Mouse (Mus musculus) olfactory bulb, adult 2 months (tissue): ENCODE results near the gene Flot1. TPM values are rescaled to one million over a fixed set of nuclear protein-coding genes. Genes with fewer than 3 reads are reported as not detected.
A peak's percentile ranks its signal among the peaks of the same experiment; 100 is the strongest.

Source experiments
- H3K27ac ChIP-seq: fragments of 200-500 bp; 2 replicates; pipeline ENCODE4 v1.5.1; 2012; ENCODE audit warnings: low read depth, low read length; ENCODE audit not compliant: insufficient read depth
- H3K4me1 ChIP-seq: fragments of 200-500 bp; 2 replicates; pipeline ENCODE4 v1.6.1; 2012; ENCODE audit warnings: low read length; ENCODE audit not compliant: control insufficient read depth, insufficient read depth
- H3K4me3 ChIP-seq: fragments of 200-500 bp; 2 replicates; pipeline ENCODE4 v1.5.1; 2012; ENCODE audit warnings: mild to moderate bottlenecking, low read depth, low read length, moderate library complexity; ENCODE audit not compliant: insufficient read depth
- CTCF ChIP-seq: fragments of 200-500 bp; IDR thresholded peaks from 2 replicates; pipeline ENCODE4 v1.5.1; 2012; ENCODE audit warnings: low read depth, mild to moderate bottlenecking, low read length, moderate library complexity; ENCODE audit not compliant: insufficient read depth
- POLR2A ChIP-seq: fragments of 200-500 bp; IDR thresholded peaks from 2 replicates; pipeline ENCODE4 v1.6.1; 2012; ENCODE audit warnings: mild to moderate bottlenecking, low read depth, low read length, moderate library complexity; ENCODE audit not compliant: insufficient read depth
- WGBS: fragments of 180-500 bp; shearing (Covaris S2); methylation state at CpG from one replicate; pipeline ENCODE4 v1.1.7; 2018; 5-methylcytosine and 5-hydroxymethylcytosine counted together
- polyA plus RNA-seq: library from polyadenylated mRNA; stranded (reverse); fragments of >200 nt; gene quantifications from 2 replicates; pipeline ENCODE4 v1.2.4, GENCODE M21; 2012; ENCODE audit warnings: low replicate concordance; ENCODE audit not compliant: missing spikeins, insufficient read depth, insufficient read length

Flot1 gene
- polyA plus RNA-seq, 1 experiment, result not detected

DNA sequence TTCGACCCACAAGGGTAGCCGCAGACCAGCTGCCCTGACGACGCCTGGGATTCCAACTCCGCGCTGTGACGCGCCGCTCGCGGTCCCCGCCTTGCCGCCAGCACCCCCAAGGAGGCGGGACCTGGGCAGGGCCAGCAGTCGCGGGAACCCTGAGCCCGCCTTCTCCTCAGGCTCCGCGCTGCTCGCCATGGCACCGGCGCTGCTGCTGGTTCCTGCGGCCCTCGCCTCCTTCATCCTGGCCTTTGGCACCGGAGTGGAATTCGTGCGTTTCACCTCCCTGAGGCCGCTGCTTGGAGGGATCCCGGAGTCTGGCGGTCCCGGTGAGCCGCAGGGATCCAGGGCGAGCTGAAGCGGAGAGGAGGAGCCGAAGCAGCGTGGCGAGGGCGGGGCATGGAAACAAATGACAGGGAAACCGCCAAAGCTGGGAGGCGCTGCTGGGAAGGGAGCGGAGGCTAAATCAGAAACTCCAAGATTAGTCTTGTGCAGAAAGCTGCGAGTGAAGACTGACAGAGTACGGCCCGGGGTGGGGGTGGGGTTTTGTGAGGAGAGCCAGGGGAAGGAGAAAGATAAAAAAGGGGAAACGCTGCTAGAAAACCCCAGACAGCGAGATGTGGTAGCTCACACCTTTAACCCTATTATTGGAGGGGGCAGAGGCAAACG lies 38.3 kb downstream of the Flot1 start, which contains the start of gene Nrm:
Gene Nrm, plus strand, starts transcription at position 121 of the 660 bp plus-strand sequence.
- H3K4me3 ChIP-seq, result peak within 1 kb of the TSS; percentile 60
- H3K4me1 ChIP-seq, result peaks cover 10% of the 10 kb centered on the region; the same call in 1 of the 2 replicates
- TF ChIP-seq CTCF (peak; percentile 44; the same call in 1 of the 2 replicates), POLR2A (peak; percentile 67; the same call in 1 of the 2 replicates)
- under 1% methylated on average over 47 of the region's 47 CpGs for whole genome bisulfite sequencing
- peak within 1 kb of the TSS; percentile 29; the same call in 1 of the 2 replicates for H3K27ac ChIP-seq

- WGBS, result 35% methylated on average over 10 of the region's 10 CpGs
Observed at GRCm38 (mm10) chr17:35864832-35865353, 41.9 kb downstream of the Flot1 start.

GRCm38 (mm10) chr17:35865481-35866280 lies 42.7 kb downstream of the Flot1 start, which contains the start of gene Ppp1r18:
TSS of gene Ppp1r18 (plus strand) at chr17:35865593.
- TF ChIP-seq CTCF (no peak), POLR2A (no peak)
- Histone ChIP-seq H3K4me3 (peak within 1 kb of the TSS; percentile 53), H3K27ac (peak within 1 kb of the TSS; percentile 29), H3K4me1 (peaks cover 47% of the 10 kb centered on the region)
- under 1% methylated on average over 47 of the region's 48 CpGs for WGBS

More at GRCm38 (mm10) chr17:35864832-35865353, 41.9 kb downstream of the Flot1 start:
- Histone ChIP-seq H3K4me3 (no peak overlapping the region), H3K27ac (no peak overlapping the region), H3K4me1 (peaks cover 40% of the 10 kb centered on the region)
- TF ChIP-seq POLR2A (no peak), CTCF (no peak)

DNA sequence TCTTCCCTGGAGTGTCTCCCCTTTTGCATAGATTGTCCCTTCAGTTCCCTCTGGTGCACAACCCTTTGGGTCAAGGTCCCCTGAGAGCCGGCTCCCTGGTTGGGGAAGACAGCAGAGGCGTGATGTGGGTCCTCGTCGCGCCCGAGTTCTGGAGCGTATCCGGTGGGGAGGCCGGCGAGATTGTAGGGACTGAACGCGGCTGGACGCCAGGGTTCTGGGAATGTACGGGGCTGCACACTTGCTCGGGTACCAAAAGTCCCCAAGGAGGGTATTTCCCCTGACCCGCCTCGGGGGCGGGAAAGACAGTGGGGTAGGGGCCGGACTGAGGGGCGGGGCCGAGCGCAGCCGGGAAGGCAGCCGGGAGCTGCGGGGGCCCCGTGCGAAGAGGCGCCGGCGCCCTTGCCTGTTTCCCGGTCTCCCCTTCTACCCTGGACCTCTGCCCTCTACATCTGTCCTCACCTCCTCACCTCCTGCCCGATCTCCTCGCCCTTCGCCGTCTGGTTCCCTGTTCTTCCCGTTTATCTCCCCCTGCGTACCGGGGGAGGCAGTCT lies 43.3 kb downstream of the Flot1 start:
- Histone ChIP-seq H3K4me1 (peaks cover 47% of the 10 kb centered on the region), H3K27ac (peak overlapping the region; percentile 75)
- under 1% methylated on average over 38 of the region's 38 CpGs for WGBS

DNA sequence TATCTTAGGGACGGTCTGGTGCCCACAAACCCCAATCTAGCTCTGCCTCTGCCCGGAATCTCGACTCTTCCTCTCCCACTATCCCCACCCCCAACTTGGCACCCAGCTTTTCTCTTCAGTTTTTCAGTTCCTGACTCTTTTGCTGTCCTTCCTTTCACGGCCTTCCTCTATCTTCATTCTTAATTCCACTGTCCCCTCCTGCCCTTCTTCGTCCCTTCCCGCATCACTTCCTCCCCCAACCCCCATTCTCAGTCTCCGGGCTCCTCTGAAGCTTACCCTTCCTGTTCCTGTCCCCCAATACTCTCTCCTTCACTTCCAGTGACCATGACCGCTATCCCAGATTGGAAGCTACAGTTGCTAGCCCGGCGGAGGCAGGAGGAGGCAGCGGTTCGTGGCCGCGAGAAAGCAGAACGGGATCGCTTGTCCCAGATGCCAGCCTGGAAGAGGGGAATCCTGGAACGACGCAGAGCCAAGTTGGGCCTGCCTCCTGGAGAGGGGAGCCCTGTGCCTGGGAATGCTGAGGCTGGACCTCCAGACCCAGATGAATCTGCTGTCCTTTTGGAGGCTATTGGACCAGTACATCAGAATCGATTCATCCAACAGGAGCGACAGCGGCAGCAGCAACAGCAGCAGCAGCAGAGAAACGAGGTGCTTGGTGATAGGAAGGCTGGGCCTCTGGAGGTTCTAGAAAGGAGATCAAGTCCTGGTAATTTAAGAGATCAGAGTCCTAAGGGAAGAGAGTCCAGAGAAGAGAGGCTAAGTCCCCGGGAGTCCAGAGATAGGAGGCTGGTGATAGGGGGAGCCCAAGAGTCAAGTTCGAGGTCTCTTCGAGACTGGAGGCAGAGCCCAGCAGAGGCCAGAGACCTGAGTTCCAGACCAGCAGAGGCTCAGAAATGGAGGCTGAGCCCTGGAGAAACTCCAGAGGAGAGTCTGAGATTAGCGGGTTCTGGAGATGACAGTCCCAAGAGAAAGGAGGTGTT lies 44.2 kb downstream of the Flot1 start:
- TF ChIP-seq CTCF, result no peak
- TF ChIP-seq POLR2A, result no peak
- 27% methylated on average over 26 of the region's 26 CpGs for WGBS
- H3K27ac ChIP-seq, result peak overlapping the region; percentile 75
- H3K4me3 ChIP-seq, result peak overlapping the region; percentile 53
- peaks cover 47% of the 10 kb centered on the region for H3K4me1 ChIP-seq

More for the DNA sequence above, 43.3 kb downstream of the Flot1 start:
- TF ChIP-seq POLR2A, result no peak
- peak overlapping the region; percentile 53 for H3K4me3 ChIP-seq

DNA sequence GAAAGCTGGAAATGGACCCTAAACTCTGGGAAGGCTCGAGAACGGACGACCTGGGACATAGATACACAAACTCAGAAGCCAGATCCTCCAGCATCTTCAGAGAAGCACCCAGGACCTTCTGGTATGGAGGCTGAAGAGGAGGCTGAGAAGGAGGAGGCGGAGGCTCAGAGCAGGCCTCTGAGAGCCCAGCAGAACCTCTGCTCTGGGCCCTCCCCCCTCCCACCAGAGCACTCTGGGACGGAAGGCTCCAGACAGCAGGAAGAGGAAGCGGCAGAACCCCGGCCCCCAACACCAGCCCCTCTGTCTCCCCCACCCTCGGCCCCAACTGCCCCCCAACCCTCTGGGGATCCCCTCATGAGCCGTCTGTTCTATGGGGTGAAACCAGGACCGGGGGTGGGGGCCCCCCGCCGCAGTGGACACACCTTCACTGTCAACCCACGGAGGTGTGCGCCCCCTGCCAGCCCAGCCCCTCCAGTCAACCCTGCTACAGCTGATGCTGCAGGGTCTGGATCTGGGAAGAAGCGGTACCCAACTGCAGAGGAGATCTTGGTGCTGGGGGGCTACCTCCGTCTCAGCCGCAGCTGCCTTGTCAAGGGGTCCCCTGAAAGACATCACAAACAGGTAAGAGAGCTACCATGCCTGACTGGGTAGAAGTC lies 45.3 kb downstream of the Flot1 start:
- Histone ChIP-seq H3K27ac (peak overlapping the region; percentile 17; the same call in 1 of the 2 replicates), H3K4me1 (peaks cover 47% of the 10 kb centered on the region), H3K4me3 (peak overlapping the region; percentile 53)
- 43% methylated on average over 17 of the region's 17 CpGs for WGBS
- no peak for TF ChIP-seq CTCF
- TF ChIP-seq POLR2A, result no peak

DNA sequence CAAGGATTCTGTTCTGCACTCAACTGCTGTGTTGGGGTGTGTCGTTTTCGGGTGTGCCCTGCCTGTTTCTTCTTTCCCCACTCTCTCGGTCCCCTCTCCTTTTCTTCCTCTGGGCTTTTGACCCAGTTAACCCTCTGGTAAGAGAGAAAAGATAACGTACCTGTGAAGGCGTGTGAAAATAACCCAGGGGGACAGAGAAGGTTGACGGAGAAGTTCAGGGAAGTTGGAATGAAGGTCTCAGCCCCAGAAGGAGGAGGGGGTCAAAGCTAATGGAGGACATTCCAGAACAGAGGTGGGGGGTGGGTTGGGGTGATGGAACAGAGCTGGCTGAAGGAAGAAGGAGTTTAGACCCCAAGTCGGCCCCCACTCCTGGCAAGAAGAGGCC lies 45.9 kb downstream of the Flot1 start:
- Histone ChIP-seq H3K4me3 (peak overlapping the region; percentile 53), H3K27ac (peak overlapping the region; percentile 17; the same call in 1 of the 2 replicates), H3K4me1 (peaks cover 51% of the 10 kb centered on the region)
- TF ChIP-seq CTCF (no peak), POLR2A (no peak)
- 17% methylated on average over 7 of the region's 7 CpGs for WGBS
